Mouse (Mus musculus) naive thymus-derived CD4-positive, alpha-beta T cell, adult 2 months (primary cell): ENCODE data around the gene Fbxl21.

Experiments
- DNase-seq: peaks from one replicate; pipeline ENCODE4 v3.0.0-alpha.2; 2011; ENCODE audit warnings: low read depth

Gene Fbxl21

GRCm38 (mm10) chr13:56535570-56535969 lies 13.3 kb downstream of the Fbxl21 start:
- DNase-seq = no peak

GRCm38 (mm10) chr13:56537026-56537425 lies 14.8 kb downstream of the Fbxl21 start:
- no peak for DNase-seq

- no peak for DNase-seq
These were observed 17.6 kb downstream of the Fbxl21 start for GRCm38 (mm10) chr13:56539846-56540245.

- DNase-seq = no peak
These were observed 21.5 kb downstream of the Fbxl21 start for GRCm38 (mm10) chr13:56543805-56544204.

- no peak for DNase-seq
These were observed 22.7 kb downstream of the Fbxl21 start for GRCm38 (mm10) chr13:56544956-56545355.

GRCm38 (mm10) chr13:56548401-56548800 lies 26.1 kb downstream of the Fbxl21 start, which contains the start of gene Lect2:
Lect2 (minus strand) TSS chr13:56548502.
- no peak for DNase-seq

GRCm38 (mm10) chr13:56549364-56549763 lies 27.1 kb downstream of the Fbxl21 start:
- no peak for DNase-seq

GRCm38 (mm10) chr13:56550574-56550973 lies 28.3 kb downstream of the Fbxl21 start:
- DNase-seq = no peak

- no peak for DNase-seq
These were observed 29.4 kb downstream of the Fbxl21 start for GRCm38 (mm10) chr13:56551661-56552060.

- no peak for DNase-seq
These were observed 31.7 kb downstream of the Fbxl21 start for GRCm38 (mm10) chr13:56553923-56554322.

- peak; percentile 67 for DNase-seq
These were observed 32.1 kb downstream of the Fbxl21 start for GRCm38 (mm10) chr13:56554409-56554808.

- DNase-seq = no peak
These were observed 33.7 kb downstream of the Fbxl21 start for GRCm38 (mm10) chr13:56555957-56556356.

- no peak for DNase-seq
These were observed 34.4 kb downstream of the Fbxl21 start for GRCm38 (mm10) chr13:56556701-56557100.

- DNase-seq = no peak
These were observed 36.5 kb downstream of the Fbxl21 start for GRCm38 (mm10) chr13:56558811-56559210.

GRCm38 (mm10) chr13:56559841-56560370 lies 37.6 kb downstream of the Fbxl21 start:
- DNase-seq = no peak

- no peak for DNase-seq
These were observed 38.9 kb downstream of the Fbxl21 start for GRCm38 (mm10) chr13:56561129-56561528.

- DNase-seq = peak; percentile 28
These were observed 40.8 kb downstream of the Fbxl21 start for GRCm38 (mm10) chr13:56563075-56563474.

GRCm38 (mm10) chr13:56566336-56566735 lies 44.1 kb downstream of the Fbxl21 start:
- DNase-seq = no peak

GRCm38 (mm10) chr13:56571645-56572044 lies 49.4 kb downstream of the Fbxl21 start:
- no peak for DNase-seq

- no peak for DNase-seq
These were observed 52.8 kb downstream of the Fbxl21 start for GRCm38 (mm10) chr13:56575074-56575473.

- peak; percentile 65 for DNase-seq
These were observed 53.5 kb downstream of the Fbxl21 start for GRCm38 (mm10) chr13:56575701-56576321.

- DNase-seq = no peak
These were observed 55.8 kb downstream of the Fbxl21 start for GRCm38 (mm10) chr13:56578097-56578496.

GRCm38 (mm10) chr13:56580450-56580849 lies 58.2 kb downstream of the Fbxl21 start:
- no peak for DNase-seq

GRCm38 (mm10) chr13:56581512-56581911 lies 59.2 kb downstream of the Fbxl21 start:
- DNase-seq = no peak
